Mouse (Mus musculus) midbrain, embryonic 15.5 days (tissue): ENCODE results near the gene E4f1. TPM values are rescaled to one million over a fixed set of nuclear protein-coding genes. Genes with fewer than 3 reads are reported as not detected.
"Not testable (repeated sequence)": the region's sequence is repeated elsewhere in the genome, so short reads cannot be mapped to it uniquely, and the experiment has no call there.

ENCODE experiments used
- ATAC-seq: fragments of 200-750 bp; cut with Nextera tagmentation; replicated peaks from 2 replicates; pipeline ENCODE4 v1.8.0; 2017; ENCODE audit warnings: moderate TSS enrichment
- H3K27ac ChIP-seq: fragments of 300-500 bp; sonication (generic); 2 replicates; pipeline ENCODE4 v1.5.1; 2015; ENCODE audit warnings: mild to moderate bottlenecking, inconsistent platforms
- H3K27me3 ChIP-seq: fragments of 300-500 bp; sonication (generic); replicated peaks from 2 replicates; pipeline ENCODE4 v1.6.1; 2015; ENCODE audit warnings: inconsistent platforms
- H3K36me3 ChIP-seq: fragments of 300-500 bp; sonication (generic); replicated peaks from 2 replicates; pipeline ENCODE4 v1.6.1; 2015; ENCODE audit warnings: inconsistent platforms
- H3K4me1 ChIP-seq: fragments of 300-500 bp; sonication (generic); 2 replicates; pipeline ENCODE4 v1.6.1; 2015; ENCODE audit warnings: inconsistent platforms
- H3K4me2 ChIP-seq: fragments of 300-500 bp; sonication (generic); 2 replicates; pipeline ENCODE4 v1.6.1; 2015; ENCODE audit warnings: inconsistent platforms, mild to moderate bottlenecking, moderate library complexity
- H3K4me3 ChIP-seq: fragments of 300-500 bp; sonication (generic); 2 replicates; pipeline ENCODE4 v1.5.1; 2015; ENCODE audit warnings: mild to moderate bottlenecking, inconsistent platforms
- H3K9ac ChIP-seq: fragments of 300-500 bp; sonication (generic); 2 replicates; pipeline ENCODE4 v1.6.1; 2015; ENCODE audit warnings: mild to moderate bottlenecking, inconsistent platforms
- H3K9me3 ChIP-seq: fragments of 300-500 bp; sonication (generic); 2 replicates; pipeline ENCODE4 v1.6.1; 2016; ENCODE audit warnings: inconsistent platforms
- WGBS: fragments of 180-500 bp; shearing (Covaris S2); methylation state at CpG from one replicate; pipeline ENCODE4 v1.1.7; 2015; ENCODE audit warnings: mixed read lengths; 5-methylcytosine and 5-hydroxymethylcytosine counted together
- polyA plus RNA-seq: library from polyadenylated mRNA; unstranded; fragments of >200 nt; fragmentation: Nextera tagmentation; extraction: Ambion mirVana; gene quantifications from 2 replicates; pipeline ENCODE4 v1.2.1, GENCODE M21; 2015

Gene E4f1
- polyA plus RNA-seq, 1 experiment from 2014 or later: 55.6 TPM

GRCm38 (mm10) chr17:24443409-24443808, 26.7 kb downstream of the E4f1 start:
- Histone ChIP-seq H3K4me3 (no peak overlapping the region), H3K9ac (no peak overlapping the region), H3K36me3 (peaks cover 62% of the 10 kb centered on the region), H3K4me1 (no peaks in the 10 kb centered on the region), H3K27ac (no peak overlapping the region), H3K9me3 (no peaks in the 10 kb centered on the region), H3K4me2 (no peak overlapping the region), H3K27me3 (no peaks in the 10 kb centered on the region)
- ATAC-seq: no peak
- WGBS: 94% methylated on average over 4 of the region's 4 CpGs

- H3K9me3 ChIP-seq: no peaks in the 10 kb centered on the region
- 87% methylated on average over 7 of the region's 7 CpGs for WGBS
- H3K36me3 ChIP-seq: peaks cover 55% of the 10 kb centered on the region
- no peak within 1 kb of the TSS for H3K27ac ChIP-seq
- no peak for ATAC-seq
- H3K4me2 ChIP-seq: no peak within 1 kb of the TSS
- H3K4me1 ChIP-seq: no peaks in the 10 kb centered on the region
- H3K27me3 ChIP-seq: no peaks in the 10 kb centered on the region
- no peak within 1 kb of the TSS for H3K9ac ChIP-seq
- H3K4me3 ChIP-seq: no peak within 1 kb of the TSS
Observed at GRCm38 (mm10) chr17:24442632-24443155, 27.4 kb downstream of the E4f1 start, which contains the start of gene Dnase1l2. Gene Dnase1l2, minus strand, starts transcription at chr17:24443105.

DNA sequence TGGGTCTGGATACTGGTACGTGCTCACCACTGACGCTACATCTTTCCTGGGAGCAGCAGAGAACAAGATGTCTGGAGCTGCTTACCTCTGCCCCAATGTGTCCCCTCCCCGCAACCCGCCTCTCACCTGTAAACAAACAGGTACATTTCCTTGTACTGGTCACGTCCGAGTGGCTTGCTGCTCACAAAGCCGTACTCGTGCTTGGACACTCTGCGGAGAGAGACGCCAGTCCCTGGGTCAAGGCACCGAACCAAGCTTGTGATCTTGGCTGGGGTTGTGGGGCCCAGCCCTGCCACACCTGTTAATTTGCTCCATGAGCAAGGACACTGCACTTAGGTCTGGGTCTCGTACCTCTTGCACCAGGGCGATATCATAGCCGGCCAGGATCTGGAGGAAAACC, 28.0 kb downstream of the E4f1 start:
- no peak for ATAC-seq

DNA sequence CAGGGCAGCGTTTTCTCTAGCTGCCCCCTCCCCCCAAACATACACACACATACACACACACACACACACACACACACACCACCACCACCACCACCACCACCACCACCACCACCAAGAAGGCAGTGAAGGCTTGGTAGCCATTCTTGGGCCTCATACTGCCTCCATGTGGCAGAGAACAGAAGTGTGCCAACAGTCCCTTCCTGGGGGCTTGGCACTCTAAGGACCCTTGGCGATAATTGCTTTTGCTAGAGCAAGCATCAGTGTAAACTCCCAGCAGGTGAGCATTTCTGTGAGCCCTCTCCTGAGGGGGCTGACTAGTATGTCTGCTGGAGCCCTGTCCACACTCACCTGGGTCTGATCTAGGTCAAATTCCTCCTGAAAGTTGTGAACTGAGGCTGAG, 29.0 kb downstream of the E4f1 start:
- peaks cover 49% of the 10 kb centered on the region for H3K36me3 ChIP-seq
- 58% methylated on average over 2 of the region's 2 CpGs for whole genome bisulfite sequencing

More for the DNA sequence above, 28.0 kb downstream of the E4f1 start:
- 92% methylated on average over 14 of the region's 14 CpGs for WGBS
- no peak overlapping the region for H3K4me2 ChIP-seq
- peaks cover 55% of the 10 kb centered on the region for H3K36me3 ChIP-seq
- H3K4me1 ChIP-seq: no peaks in the 10 kb centered on the region
- H3K9ac ChIP-seq: no peak overlapping the region
- no peak overlapping the region for H3K4me3 ChIP-seq
- no peaks in the 10 kb centered on the region for H3K27me3 ChIP-seq
- no peak overlapping the region for H3K27ac ChIP-seq
- no peaks in the 10 kb centered on the region for H3K9me3 ChIP-seq

DNA sequence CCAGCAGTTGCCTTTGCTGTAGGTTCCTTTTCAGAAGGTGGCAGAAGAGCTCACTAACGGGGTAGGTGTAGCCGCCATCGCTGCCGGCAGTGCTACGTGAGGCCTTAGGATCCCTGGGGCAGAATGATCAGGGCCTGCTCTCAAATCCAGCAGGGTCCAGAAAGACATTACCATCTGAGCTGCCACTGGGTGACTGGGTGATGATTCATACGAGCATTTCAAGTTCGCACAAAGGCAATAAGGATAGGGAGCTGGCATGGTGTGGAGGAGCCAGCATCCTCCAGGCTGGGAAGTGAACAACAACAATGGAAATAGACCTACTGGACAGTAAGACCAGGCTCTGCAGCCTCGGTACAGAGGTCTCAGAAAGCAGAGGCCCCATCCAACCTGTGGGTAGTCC, 29.7 kb downstream of the E4f1 start:
- Histone ChIP-seq H3K9ac (no peak overlapping the region), H3K4me2 (no peak overlapping the region), H3K36me3 (peaks cover 41% of the 10 kb centered on the region), H3K9me3 (no peaks in the 10 kb centered on the region), H3K27me3 (no peaks in the 10 kb centered on the region), H3K4me1 (no peaks in the 10 kb centered on the region), H3K4me3 (no peak overlapping the region), H3K27ac (no peak overlapping the region)
- 90% methylated on average over 8 of the region's 8 CpGs for WGBS
- ATAC-seq: no peak

More for the DNA sequence above, 29.0 kb downstream of the E4f1 start:
- Histone ChIP-seq H3K27ac (no peak overlapping the region), H3K9ac (no peak overlapping the region), H3K9me3 (no peaks in the 10 kb centered on the region), H3K4me2 (no peak overlapping the region), H3K27me3 (no peaks in the 10 kb centered on the region), H3K4me3 (no peak overlapping the region), H3K4me1 (no peaks in the 10 kb centered on the region)
- ATAC-seq: no peak

DNA sequence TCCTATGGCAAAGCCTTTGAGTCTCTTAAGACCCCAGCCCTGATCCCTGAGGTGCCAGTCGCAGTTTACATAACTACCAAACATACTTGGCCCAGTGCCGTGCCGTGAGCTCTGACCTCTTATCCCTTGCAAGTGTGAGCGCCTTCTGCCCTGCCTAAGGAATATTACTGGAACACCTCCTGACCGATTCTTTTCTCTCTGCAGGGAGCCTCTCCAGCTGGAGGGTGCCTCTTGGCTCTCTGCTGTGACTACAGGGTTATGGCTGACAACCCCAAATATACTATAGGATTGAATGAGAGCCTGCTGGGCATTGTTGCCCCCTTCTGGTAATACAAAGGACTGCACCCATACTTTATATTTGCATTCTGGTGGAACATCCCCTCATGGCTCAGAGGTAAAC, 33.1 kb downstream of the E4f1 start:
- Histone ChIP-seq H3K36me3 (peaks cover 20% of the 10 kb centered on the region), H3K9me3 (no peaks in the 10 kb centered on the region), H3K4me1 (no peaks in the 10 kb centered on the region), H3K9ac (no peak overlapping the region), H3K27ac (no peak overlapping the region), H3K27me3 (no peaks in the 10 kb centered on the region), H3K4me2 (no peak overlapping the region), H3K4me3 (no peak overlapping the region)
- WGBS: 75% methylated on average over 5 of the region's 5 CpGs
- ATAC-seq: no peak; the same call in 1 of the 2 replicates

GRCm38 (mm10) chr17:24429201-24429983, 40.7 kb downstream of the E4f1 start:
- no peak overlapping the region for H3K9ac ChIP-seq
- no peaks in the 10 kb centered on the region for H3K9me3 ChIP-seq
- H3K27me3 ChIP-seq: no peaks in the 10 kb centered on the region
- H3K27ac ChIP-seq: no peak overlapping the region; the same call in 1 of the 2 replicates
- peaks cover 8% of the 10 kb centered on the region; the same call in 1 of the 2 replicates for H3K36me3 ChIP-seq
- H3K4me3 ChIP-seq: no peak overlapping the region
- WGBS: 77% methylated on average over 14 of the region's 14 CpGs
- peaks cover 13% of the 10 kb centered on the region for H3K4me1 ChIP-seq
- no peak for ATAC-seq
- no peak overlapping the region for H3K4me2 ChIP-seq

DNA sequence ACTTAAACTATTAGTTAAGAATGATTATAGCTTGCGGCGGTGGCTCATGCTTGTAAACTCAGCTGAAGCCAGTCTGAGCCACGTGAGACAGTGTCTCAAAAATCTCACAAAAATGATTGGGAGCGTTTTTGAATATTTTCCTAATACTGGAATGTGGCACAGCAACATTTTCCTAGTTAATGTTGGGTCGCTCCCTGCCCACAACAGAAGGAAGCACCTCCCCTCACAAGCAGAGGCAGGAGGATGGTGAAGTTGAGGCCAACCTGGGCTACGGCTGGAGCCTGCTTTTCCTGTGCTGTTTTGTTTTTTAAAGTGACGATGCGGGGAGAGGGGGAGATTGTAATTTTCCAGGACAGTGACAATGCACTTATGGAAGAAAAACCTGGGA, 42.9 kb downstream of the E4f1 start:
- WGBS: 6% methylated on average over 8 of the region's 8 CpGs
- Histone ChIP-seq H3K27me3 (no peaks in the 10 kb centered on the region), H3K9ac (peak overlapping the region; percentile 84; the same call in 1 of the 2 replicates), H3K4me1 (peaks cover 13% of the 10 kb centered on the region), H3K9me3 (no peaks in the 10 kb centered on the region), H3K27ac (peak overlapping the region; percentile 93), H3K4me2 (peak overlapping the region; percentile 64), H3K36me3 (peaks cover 26% of the 10 kb centered on the region), H3K4me3 (peak overlapping the region; percentile 59)
- no peak for ATAC-seq

- H3K4me2 ChIP-seq: peak within 1 kb of the TSS; percentile 64
- no peaks in the 10 kb centered on the region for H3K27me3 ChIP-seq
- H3K9ac ChIP-seq: peak within 1 kb of the TSS; percentile 84
- ATAC-seq: peak; percentile 95
- peak within 1 kb of the TSS; percentile 59 for H3K4me3 ChIP-seq
- WGBS: under 1% methylated on average over 48 of the region's 48 CpGs
- peaks cover 13% of the 10 kb centered on the region for H3K4me1 ChIP-seq
- peak within 1 kb of the TSS; percentile 93 for H3K27ac ChIP-seq
- peaks cover 29% of the 10 kb centered on the region for H3K36me3 ChIP-seq
- H3K9me3 ChIP-seq: no peaks in the 10 kb centered on the region
Observed at GRCm38 (mm10) chr17:24426471-24427169, 43.5 kb downstream of the E4f1 start, which contains the start of gene Eci1. Gene Eci1, plus strand, starts transcription at chr17:24426641.

- Histone ChIP-seq H3K4me3 (peak overlapping the region; percentile 59; the same call in 1 of the 2 replicates), H3K27ac (peak overlapping the region; percentile 93), H3K36me3 (peaks cover 36% of the 10 kb centered on the region), H3K9ac (no peak overlapping the region), H3K4me1 (peaks cover 13% of the 10 kb centered on the region), H3K27me3 (no peaks in the 10 kb centered on the region), H3K4me2 (peak overlapping the region; percentile 64), H3K9me3 (no peaks in the 10 kb centered on the region)
- WGBS: 90% methylated on average over 7 of the region's 7 CpGs
- no peak for ATAC-seq
Observed at GRCm38 (mm10) chr17:24425905-24426304, 44.2 kb downstream of the E4f1 start.

DNA sequence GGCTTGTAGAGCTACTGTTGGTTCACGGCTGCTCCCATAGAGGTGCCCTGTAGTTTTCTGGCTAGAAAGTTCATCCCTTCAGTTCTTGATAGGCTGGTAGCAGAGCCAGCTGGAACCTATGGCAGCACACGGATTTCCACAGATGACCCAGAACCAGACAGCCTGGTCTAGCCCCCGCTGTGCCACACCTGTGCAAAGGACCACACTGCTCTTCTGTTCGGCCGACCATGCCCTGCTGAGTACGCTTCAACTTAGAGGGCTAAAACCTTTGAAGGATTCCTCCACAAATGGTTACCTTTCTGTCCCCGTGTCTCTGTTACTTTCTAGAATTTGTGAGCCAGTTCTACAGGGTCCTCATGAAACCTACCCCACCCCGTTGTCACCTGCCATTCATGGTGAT, 44.8 kb downstream of the E4f1 start:
- not testable (repeated sequence) for H3K9ac ChIP-seq, H3K9me3 ChIP-seq, H3K27me3 ChIP-seq, ATAC-seq, H3K4me2 ChIP-seq, H3K4me3 ChIP-seq, H3K27ac ChIP-seq
- Histone ChIP-seq H3K4me1 (peaks cover 13% of the 10 kb centered on the region), H3K36me3 (peaks cover 42% of the 10 kb centered on the region)
- WGBS: 99% methylated on average over 6 of the region's 8 CpGs

GRCm38 (mm10) chr17:24424489-24424888, 45.6 kb downstream of the E4f1 start:
- 93% methylated on average over 5 of the region's 5 CpGs for WGBS
- no peak for ATAC-seq

More at GRCm38 (mm10) chr17:24424489-24424888, 45.6 kb downstream of the E4f1 start:
- H3K4me2 ChIP-seq: no peak overlapping the region
- H3K36me3 ChIP-seq: peaks cover 49% of the 10 kb centered on the region
- H3K27me3 ChIP-seq: no peaks in the 10 kb centered on the region
- H3K4me1 ChIP-seq: peaks cover 13% of the 10 kb centered on the region
- no peak overlapping the region for H3K9ac ChIP-seq
- H3K9me3 ChIP-seq: no peaks in the 10 kb centered on the region
- no peak overlapping the region for H3K4me3 ChIP-seq
- no peak overlapping the region for H3K27ac ChIP-seq
